Mouse (Mus musculus) NIH3T3 (cell line): Measurements from ENCODE around the gene Tbc1d25.

Experiments
- DNase-seq: peaks from one replicate; pipeline ENCODE4 v3.0.0-alpha.2; 2012; ENCODE audit warnings: low read depth

Gene Tbc1d25

GRCm38 (mm10) chrX:8179646-8180045 lies 3.7 kb upstream of the Tbc1d25 start:
- DNase-seq, result no peak

DNA sequence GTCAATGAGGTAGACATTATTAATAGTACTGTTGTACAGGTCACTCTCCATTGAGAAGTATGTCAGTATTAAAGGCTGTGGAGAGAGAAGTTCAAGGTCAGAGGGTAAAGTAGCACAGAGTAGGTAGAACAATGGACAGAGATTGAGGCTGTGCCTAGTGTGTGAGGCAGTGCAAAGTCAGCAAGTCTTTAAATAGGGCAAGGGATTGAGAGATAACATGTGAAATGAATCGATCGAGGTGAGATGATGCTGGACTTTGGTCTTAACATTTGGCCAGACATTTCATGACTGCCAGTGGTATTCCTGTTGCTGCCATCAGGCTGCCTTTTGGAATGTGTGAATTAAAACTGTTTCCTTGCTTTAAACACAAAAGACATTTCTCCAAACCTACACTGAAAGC lies 2.9 kb upstream of the Tbc1d25 start:
- no peak for DNase-seq

- no peak for DNase-seq
Observed at GRCm38 (mm10) chrX:8175169-8175503, 845 bp downstream of the Tbc1d25 start.

DNA sequence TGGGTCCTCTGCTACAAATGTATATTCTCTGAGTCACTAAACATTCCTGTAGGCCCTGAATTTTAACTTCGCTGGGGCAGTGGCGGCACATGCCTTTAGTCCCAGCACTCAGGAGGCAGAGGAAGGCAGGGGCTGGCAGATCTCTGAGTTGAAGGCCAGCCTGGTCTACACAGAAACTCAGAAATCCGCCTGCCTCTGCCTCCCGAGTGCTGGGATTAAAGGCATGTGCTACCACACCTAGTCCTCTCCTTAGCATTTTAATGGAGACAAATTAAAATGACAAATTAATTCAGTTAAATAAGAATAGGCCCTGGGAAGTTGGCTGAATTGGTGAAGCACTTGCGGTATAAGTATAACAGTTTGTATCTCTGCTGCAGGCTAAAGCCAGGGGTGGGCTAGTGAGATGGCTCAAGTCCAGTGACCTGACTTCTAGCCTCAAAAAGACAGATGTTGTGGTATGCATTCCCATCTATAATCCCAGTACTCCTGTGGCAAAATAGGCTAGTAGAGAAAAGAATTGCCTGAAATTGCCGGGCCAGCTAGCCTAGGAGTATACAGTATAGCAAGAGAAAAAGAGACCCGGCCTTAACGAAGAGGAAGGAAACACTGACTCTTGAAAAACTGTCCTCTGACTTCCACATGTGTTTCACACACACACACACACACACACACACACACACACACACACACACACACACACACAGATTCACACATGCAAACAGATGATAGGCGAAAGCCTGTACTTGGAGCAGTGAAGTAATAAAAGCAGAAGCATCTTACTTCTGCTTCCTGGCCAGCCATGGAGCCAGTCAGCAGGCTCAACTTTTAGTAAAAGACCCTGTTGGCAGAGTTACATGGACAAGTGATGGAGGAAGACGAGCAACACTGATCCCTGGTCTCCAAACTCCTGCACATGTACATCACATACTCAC lies 8.0 kb downstream of the Tbc1d25 start:
- DNase-seq, result no peak

GRCm38 (mm10) chrX:8164471-8164870 lies 11.5 kb downstream of the Tbc1d25 start:
- no peak for DNase-seq

GRCm38 (mm10) chrX:8163076-8163475 lies 12.9 kb downstream of the Tbc1d25 start:
- DNase-seq, result peak; percentile 22

DNA sequence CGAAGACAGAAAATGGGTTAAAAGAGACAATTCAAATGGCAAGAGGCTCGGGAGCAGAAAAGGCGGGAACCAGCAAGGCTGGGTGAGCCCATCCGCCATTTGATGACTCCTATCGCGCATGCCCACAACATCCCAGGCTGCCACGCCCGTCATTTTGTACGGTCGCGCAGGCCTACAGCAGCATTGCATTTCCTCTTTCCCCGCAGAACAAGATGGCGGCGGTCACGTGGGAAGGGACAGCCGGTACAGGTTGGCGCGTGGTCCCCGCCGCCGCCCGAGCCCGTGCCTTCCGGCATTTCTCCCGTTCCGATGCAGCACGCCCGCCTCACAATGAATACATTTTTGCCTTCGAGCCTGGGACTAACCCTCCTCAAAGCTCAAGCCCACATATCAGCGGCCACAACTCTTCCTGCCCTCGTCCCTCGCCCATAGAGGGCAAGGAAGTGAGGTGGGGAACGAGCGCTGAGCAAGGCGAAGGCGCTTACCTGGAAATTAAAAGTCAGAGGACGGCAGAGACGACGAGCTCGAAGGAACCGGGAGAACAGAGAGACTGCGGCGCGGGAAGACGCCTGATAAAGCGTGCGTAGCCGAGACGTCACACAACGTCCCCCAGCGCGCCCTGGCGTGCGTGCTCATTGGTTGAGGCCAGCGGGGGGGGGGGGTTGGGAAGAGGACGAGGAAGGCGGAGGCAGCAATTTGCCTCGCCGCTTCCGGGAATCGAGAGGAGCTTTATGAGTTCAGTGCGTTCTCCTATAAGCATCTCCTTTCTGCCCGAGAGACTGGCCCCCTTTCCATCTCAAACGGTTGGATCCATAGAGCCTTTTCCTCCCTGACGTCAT lies 30.6 kb downstream of the Tbc1d25 start, which contains the start of gene Rbm3:
Gene Rbm3, minus strand, starts transcription at position 728 of the 839 bp plus-strand sequence.
- DNase-seq, result peak; percentile 94

GRCm38 (mm10) chrX:8143750-8144149 lies 32.2 kb downstream of the Tbc1d25 start:
- peak; percentile 22 for DNase-seq

DNA sequence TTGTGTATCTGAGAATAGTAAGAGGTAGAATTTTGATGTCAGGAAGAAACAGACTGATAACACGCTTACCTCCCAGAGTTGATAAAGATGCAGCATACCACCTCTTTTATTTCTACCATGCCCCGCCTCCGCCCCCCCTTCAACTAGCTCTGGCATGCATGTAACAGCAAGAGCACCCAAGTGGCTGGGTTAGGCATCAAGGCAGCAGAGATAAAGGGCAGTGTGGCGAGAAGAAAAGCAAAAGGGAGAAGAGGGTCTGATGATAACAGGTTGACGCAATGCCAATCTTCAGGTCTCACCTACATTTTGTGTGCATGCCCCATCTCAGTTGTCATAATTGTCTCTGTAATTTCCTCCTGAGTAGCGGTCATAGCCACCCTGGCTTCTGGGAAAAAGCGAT lies 33.0 kb downstream of the Tbc1d25 start:
- DNase-seq, result no peak

DNA sequence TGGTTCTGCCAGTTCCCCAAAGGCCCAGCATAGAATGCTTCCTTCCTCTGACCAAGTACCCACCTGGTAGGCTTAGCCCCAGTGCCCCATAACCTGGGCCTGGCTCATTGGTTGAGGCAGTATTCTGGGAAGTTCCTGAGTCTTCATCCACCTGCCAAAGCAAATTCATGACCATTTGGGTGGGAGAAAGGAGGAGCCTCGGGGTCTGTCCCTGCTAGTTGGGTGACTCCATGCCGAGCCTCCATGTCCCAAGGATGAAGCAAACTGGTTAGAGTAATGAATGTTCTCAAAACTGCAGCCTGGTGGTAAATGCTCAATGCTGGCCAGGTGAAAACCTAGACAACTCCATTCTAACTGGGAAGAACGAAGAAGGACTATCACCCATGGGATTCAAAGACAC lies 34.9 kb downstream of the Tbc1d25 start:
- no peak for DNase-seq

GRCm38 (mm10) chrX:8140446-8140845 lies 35.5 kb downstream of the Tbc1d25 start:
- DNase-seq, result no peak

DNA sequence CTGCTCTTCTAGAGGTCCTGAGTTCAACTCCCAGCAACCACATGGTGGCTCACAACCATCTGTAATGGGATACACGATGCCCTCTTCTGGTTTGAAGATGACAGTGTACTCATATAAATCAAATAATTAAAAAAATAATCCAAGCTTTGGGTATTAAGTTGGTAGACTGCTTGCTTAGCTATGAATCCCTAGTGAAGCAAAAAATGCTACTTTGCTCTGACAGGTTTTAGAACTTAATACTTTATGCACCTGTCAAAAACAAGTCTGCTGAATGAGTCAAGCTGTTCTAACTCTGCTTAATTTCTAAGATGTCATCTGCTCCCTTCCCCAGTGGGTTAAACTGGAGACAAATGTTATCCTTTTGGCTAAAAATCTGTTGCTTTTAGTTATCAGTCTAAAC lies 36.5 kb downstream of the Tbc1d25 start:
- no peak for DNase-seq

- no peak for DNase-seq
Observed at GRCm38 (mm10) chrX:8135886-8136285, 40.1 kb downstream of the Tbc1d25 start.

DNA sequence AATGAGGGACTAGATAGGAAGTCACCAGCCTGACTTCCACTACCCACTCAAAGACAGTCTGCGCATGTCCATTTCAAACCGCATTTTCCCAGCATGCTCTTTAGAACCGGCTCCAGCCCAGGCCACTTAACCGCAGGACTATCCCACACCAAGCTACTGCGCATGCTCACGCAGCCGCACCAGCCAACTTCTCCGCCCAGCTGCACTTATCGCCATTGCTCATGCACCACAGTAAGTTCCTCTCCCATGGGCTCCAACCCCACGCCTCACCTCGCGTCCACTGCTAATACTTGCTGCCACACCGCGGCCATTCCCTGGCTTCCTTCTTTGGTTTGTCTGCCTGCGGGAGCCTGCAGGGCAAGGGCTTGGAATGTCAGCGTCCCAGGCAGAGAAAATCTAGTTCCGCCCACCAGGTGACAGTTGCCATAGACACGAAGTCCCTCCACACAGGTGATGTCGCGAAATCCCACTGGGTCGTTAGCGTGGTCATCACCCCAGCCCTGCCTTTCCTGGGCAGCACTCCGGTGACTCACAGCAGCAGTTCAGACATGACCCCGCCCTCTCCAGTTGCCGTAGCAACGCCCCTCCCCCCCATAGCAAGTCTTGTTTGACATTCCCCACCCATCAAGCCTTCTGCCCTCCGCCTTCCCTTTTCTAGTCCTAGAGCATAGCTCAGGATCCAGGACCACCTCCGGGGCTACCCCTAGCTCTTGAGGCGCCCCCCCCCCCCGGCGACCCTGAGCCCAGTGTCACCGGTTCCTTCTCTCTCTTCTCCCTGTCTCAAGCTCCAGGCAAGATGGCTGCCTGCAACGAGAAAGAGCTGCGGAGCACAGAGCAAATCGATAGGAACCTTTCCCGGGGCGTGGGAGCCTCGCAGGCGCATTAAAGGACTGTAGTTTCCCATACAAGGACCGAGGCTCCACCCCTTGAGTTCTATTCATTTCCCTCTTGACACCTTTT lies 43.7 kb downstream of the Tbc1d25 start, which contains the start of gene Wdr13:
Gene Wdr13, minus strand, starts transcription at position 876 of the 960 bp plus-strand sequence.
- peak; percentile 93 for DNase-seq

DNA sequence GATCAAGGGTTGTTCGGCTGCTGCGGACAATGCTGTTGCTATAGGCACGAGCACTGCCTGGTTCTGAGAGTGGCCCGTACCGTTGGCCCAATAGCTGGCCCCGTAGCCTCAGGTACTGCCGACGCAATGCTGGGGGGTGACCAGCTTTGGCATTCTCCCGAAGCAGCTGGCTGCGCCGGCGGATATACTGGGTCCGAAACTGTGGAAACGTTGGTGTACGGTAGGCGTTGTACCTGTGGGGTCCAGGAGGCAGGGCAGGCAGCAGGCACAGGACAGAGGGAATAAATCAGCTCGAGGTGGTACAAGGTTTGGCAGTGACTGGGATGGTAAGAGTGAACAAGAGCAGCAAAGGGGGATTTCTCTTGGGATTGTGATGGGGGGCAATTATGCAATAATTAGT lies 44.6 kb downstream of the Tbc1d25 start:
- DNase-seq, result no peak

DNA sequence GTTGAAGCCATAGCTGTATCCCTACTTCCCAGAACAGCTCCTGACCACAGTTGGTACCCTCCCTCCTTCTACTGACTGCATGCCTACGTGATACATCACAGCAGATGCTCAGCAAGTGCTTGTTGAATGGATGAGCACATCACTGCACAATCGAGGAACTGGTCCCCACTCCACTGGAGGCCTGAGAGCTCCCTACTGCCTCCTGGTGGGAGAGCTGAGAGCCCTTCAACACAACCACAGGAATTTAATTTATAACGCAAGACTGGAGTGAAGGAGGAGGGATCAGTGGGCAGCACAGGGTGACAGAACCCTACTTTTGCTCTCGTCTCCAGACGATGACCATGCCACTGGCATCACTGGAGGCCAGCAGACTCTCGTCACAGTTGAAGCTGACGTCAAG lies 50.7 kb downstream of the Tbc1d25 start:
- DNase-seq, result peak; percentile 51

- no peak for DNase-seq
Observed at GRCm38 (mm10) chrX:8123821-8124470, 52.0 kb downstream of the Tbc1d25 start.

DNA sequence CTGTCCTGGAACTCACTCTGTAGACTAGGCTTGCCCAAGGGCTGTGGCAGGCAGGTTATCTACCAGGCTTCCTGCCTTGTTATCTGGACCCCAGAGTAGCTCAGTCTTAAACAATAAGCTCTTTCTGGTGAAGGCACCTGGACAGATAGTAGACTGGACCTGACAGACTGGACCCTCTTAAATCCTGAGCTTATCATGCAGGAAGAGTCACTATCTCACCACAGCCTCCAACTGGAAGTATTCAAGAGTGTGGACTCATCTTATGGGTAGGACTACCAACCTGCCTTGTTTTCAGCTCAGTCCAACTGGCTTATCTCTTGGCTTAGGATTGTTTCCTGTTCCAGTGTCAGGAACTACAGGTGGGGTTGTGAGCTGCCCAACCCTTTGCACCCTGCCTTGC lies 58.7 kb downstream of the Tbc1d25 start:
- DNase-seq, result no peak

DNA sequence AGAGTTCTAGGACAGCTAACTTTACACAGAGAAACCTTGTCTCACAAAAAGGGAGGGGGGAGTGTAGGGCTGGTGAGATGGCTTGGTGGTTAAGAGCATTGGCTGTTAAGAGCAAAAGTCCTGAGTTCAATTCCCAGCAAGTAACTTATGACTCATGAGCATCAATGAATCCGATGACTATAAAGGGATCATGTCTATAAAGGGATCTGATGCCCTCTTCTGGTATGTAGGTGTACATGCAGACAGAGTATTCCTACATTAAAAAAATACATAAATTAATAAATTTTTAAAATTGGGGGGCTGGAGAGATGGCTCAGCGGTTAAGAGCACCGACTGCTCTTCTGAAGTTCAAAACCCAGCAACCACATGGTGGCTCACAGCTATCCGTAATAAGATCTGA lies 60.7 kb downstream of the Tbc1d25 start:
- peak; percentile 8 for DNase-seq

DNA sequence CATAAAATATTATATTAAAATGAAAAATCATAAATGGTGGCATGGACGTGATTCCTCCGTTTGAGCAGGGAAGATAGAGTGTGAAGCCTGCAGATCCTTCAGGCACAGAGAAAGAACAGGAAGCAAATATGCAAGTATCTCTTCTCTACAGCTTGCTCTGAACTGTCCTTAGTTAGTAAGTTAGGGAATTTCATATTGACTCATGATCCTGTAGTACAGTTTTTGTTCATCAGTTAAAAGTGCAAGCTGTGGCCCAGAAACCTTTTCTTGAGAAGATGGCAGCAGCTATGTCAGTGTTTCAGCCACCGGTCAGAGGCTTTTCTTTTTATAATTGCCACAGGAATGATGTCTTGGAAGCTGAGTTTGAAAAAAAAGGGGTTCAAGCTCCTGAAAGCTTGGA lies 71.0 kb downstream of the Tbc1d25 start:
- no peak for DNase-seq
